Mouse (Mus musculus) hindbrain, embryonic 11.5 days (tissue): ENCODE data around the gene Cntnap5b. TPM values are rescaled to one million over a fixed set of nuclear protein-coding genes. Genes with fewer than 3 reads are reported as not detected.
"Not testable (repeated sequence)": the region's sequence is repeated elsewhere in the genome, so short reads cannot be mapped to it uniquely, and the experiment has no call there.

ENCODE experiments used
- ATAC-seq: fragments of 200-750 bp; cut with Nextera tagmentation; 2 replicates; pipeline ENCODE4 v1.8.0; 2017; ENCODE audit warnings: mild to moderate bottlenecking, moderate TSS enrichment, moderate library complexity; ENCODE audit not compliant: low FRiP score
- DNase-seq: peaks from one replicate; pipeline ENCODE4 v3.0.0-alpha.2; 2015; ENCODE audit warnings: low spot score
- H3K27ac ChIP-seq: fragments of 300-500 bp; sonication (generic); 2 replicates; pipeline ENCODE4 v1.5.1; 2014; ENCODE audit warnings: mild to moderate bottlenecking, low read depth, low read length
- H3K27me3 ChIP-seq: fragments of 300-500 bp; sonication (generic); 2 replicates; pipeline ENCODE4 v1.6.1; 2014; ENCODE audit warnings: mild to moderate bottlenecking, low read length, moderate library complexity, mixed read lengths; ENCODE audit not compliant: control insufficient read depth, insufficient read depth
- H3K36me3 ChIP-seq: fragments of 300-500 bp; sonication (generic); 2 replicates; pipeline ENCODE4 v1.6.1; 2014; ENCODE audit warnings: mild to moderate bottlenecking, low read length, moderate library complexity, mixed read lengths; ENCODE audit not compliant: control insufficient read depth, insufficient read depth
- H3K4me1 ChIP-seq: fragments of 300-500 bp; sonication (generic); replicated peaks from 2 replicates; pipeline ENCODE4 v1.6.1; 2014; ENCODE audit warnings: low read length, mixed read lengths; ENCODE audit not compliant: control insufficient read depth, insufficient read depth
- H3K4me2 ChIP-seq: fragments of 300-500 bp; sonication (generic); replicated peaks from 2 replicates; pipeline ENCODE4 v1.6.1; 2014; ENCODE audit warnings: mild to moderate bottlenecking, low read depth, low read length
- H3K4me3 ChIP-seq: fragments of 300-500 bp; sonication (generic); 2 replicates; pipeline ENCODE4 v1.5.1; 2014; ENCODE audit warnings: low read depth, low read length
- H3K9ac ChIP-seq: fragments of 300-500 bp; sonication (generic); 2 replicates; pipeline ENCODE4 v1.6.1; 2014; ENCODE audit warnings: low read depth, low read length
- H3K9me3 ChIP-seq: fragments of 300-500 bp; sonication (generic); 2 replicates; pipeline ENCODE4 v1.6.1; 2016; ENCODE audit warnings: low read length; ENCODE audit not compliant: control insufficient read depth
- WGBS: fragments of 180-500 bp; shearing (Covaris S2); extraction: QIAGEN DNeasy Blood & Tissue Kit; methylation state at CpG from one replicate; pipeline ENCODE4 v1.1.7; 2014; 5-methylcytosine and 5-hydroxymethylcytosine counted together
- polyA plus RNA-seq: library from polyadenylated mRNA; unstranded; fragments of >200 nt; fragmentation: Nextera tagmentation; extraction: Ambion mirVana; gene quantifications from 2 replicates; pipeline ENCODE4 v1.2.1, GENCODE M21; 2014

The Cntnap5b gene
- polyA plus RNA-seq, 1 experiment from 2014 or later: 0.39 TPM

- Histone ChIP-seq H3K27me3 (no peaks in the 10 kb centered on the region), H3K27ac (no peak overlapping the region)
- WGBS: 98% methylated on average over 2 of the region's 2 CpGs
Measured at GRCm38 (mm10) chr1:99967300-99968089, 194.9 kb downstream of the Cntnap5b start.

GRCm38 (mm10) chr1:99970184-99971086 lies 197.9 kb downstream of the Cntnap5b start:
- 26% methylated on average over 4 of the region's 4 CpGs for WGBS
- H3K27ac ChIP-seq: no peak overlapping the region
- no peak overlapping the region for H3K9ac ChIP-seq
- no peaks in the 10 kb centered on the region for H3K27me3 ChIP-seq
- no peak overlapping the region for H3K4me2 ChIP-seq
- DNase-seq (no peak), ATAC-seq (no peak)
- no peak overlapping the region for H3K4me3 ChIP-seq
- H3K4me1 ChIP-seq: no peaks in the 10 kb centered on the region
- H3K36me3 ChIP-seq: no peaks in the 10 kb centered on the region
- no peaks in the 10 kb centered on the region for H3K9me3 ChIP-seq

More at GRCm38 (mm10) chr1:99967300-99968089, 194.9 kb downstream of the Cntnap5b start:
- ATAC-seq (no peak), DNase-seq (no peak)
- no peak overlapping the region for H3K4me2 ChIP-seq
- no peaks in the 10 kb centered on the region for H3K4me1 ChIP-seq
- H3K9me3 ChIP-seq: no peaks in the 10 kb centered on the region
- H3K9ac ChIP-seq: no peak overlapping the region
- no peaks in the 10 kb centered on the region for H3K36me3 ChIP-seq
- no peak overlapping the region for H3K4me3 ChIP-seq

- H3K9me3 ChIP-seq, ATAC-seq, H3K4me3 ChIP-seq, H3K4me2 ChIP-seq, H3K9ac ChIP-seq, H3K4me1 ChIP-seq, H3K36me3 ChIP-seq, H3K27me3 ChIP-seq, DNase-seq, H3K27ac ChIP-seq: not testable (repeated sequence)
- WGBS: 89% methylated on average over 4 of the region's 4 CpGs
Measured at GRCm38 (mm10) chr1:100001226-100001625, 228.7 kb downstream of the Cntnap5b start.

GRCm38 (mm10) chr1:100006021-100006745 lies 233.6 kb downstream of the Cntnap5b start:
- DNase-seq (no peak), ATAC-seq (no peak)
- 84% methylated on average over 5 of the region's 5 CpGs for WGBS
- H3K9ac ChIP-seq: no peak overlapping the region
- H3K36me3 ChIP-seq: no peaks in the 10 kb centered on the region
- H3K4me1 ChIP-seq: no peaks in the 10 kb centered on the region
- H3K4me3 ChIP-seq: no peak overlapping the region
- no peak overlapping the region for H3K4me2 ChIP-seq
- H3K27me3 ChIP-seq: no peaks in the 10 kb centered on the region
- no peaks in the 10 kb centered on the region for H3K9me3 ChIP-seq
- H3K27ac ChIP-seq: no peak overlapping the region

- DNase-seq (no peak), ATAC-seq (no peak)
- 79% methylated on average over 2 of the region's 2 CpGs for WGBS
- Histone ChIP-seq H3K9me3 (no peaks in the 10 kb centered on the region), H3K36me3 (no peaks in the 10 kb centered on the region), H3K27me3 (no peaks in the 10 kb centered on the region), H3K4me3 (no peak overlapping the region), H3K4me1 (no peaks in the 10 kb centered on the region), H3K27ac (no peak overlapping the region), H3K9ac (no peak overlapping the region), H3K4me2 (no peak overlapping the region)
Measured at GRCm38 (mm10) chr1:100041808-100042207, 269.2 kb downstream of the Cntnap5b start.

- Histone ChIP-seq H3K4me2 (no peak overlapping the region), H3K9ac (no peak overlapping the region), H3K36me3 (no peaks in the 10 kb centered on the region), H3K4me1 (no peaks in the 10 kb centered on the region), H3K4me3 (no peak overlapping the region), H3K9me3 (no peaks in the 10 kb centered on the region), H3K27ac (no peak overlapping the region), H3K27me3 (no peaks in the 10 kb centered on the region)
- no peak for DNase-seq
- no peak for ATAC-seq
- 78% methylated on average over 2 of the region's 2 CpGs for WGBS
Measured at GRCm38 (mm10) chr1:100079812-100080211, 307.2 kb downstream of the Cntnap5b start.

- DNase-seq (no peak), ATAC-seq (no peak)
- Histone ChIP-seq H3K4me2 (no peak overlapping the region), H3K4me1 (no peaks in the 10 kb centered on the region), H3K27ac (no peak overlapping the region), H3K4me3 (no peak overlapping the region), H3K9me3 (no peaks in the 10 kb centered on the region), H3K9ac (no peak overlapping the region), H3K36me3 (no peaks in the 10 kb centered on the region), H3K27me3 (no peaks in the 10 kb centered on the region)
Measured at GRCm38 (mm10) chr1:100100516-100100915, 328.0 kb downstream of the Cntnap5b start.

- H3K4me3 ChIP-seq: no peak overlapping the region
- no peak overlapping the region for H3K4me2 ChIP-seq
- 72% methylated on average over 1 of the region's 1 CpGs for WGBS
- H3K9me3 ChIP-seq: no peaks in the 10 kb centered on the region
- H3K4me1 ChIP-seq: no peaks in the 10 kb centered on the region
- ATAC-seq (no peak), DNase-seq (no peak)
- H3K36me3 ChIP-seq: no peaks in the 10 kb centered on the region
- no peak overlapping the region for H3K27ac ChIP-seq
- H3K9ac ChIP-seq: no peak overlapping the region
- H3K27me3 ChIP-seq: no peaks in the 10 kb centered on the region
Measured at GRCm38 (mm10) chr1:100101017-100101416, 328.5 kb downstream of the Cntnap5b start.
